Mouse (Mus musculus): ENCODE results near the gene Cabp7. TPM values are rescaled to one million over a fixed set of nuclear protein-coding genes. Genes with fewer than 3 reads are reported as not detected.
A peak's percentile ranks its signal among the peaks of the same experiment; 100 is the strongest.

Gene Cabp7
- polyA plus RNA-seq, 1 experiment from 2014 or later = 0.06 TPM

DNA sequence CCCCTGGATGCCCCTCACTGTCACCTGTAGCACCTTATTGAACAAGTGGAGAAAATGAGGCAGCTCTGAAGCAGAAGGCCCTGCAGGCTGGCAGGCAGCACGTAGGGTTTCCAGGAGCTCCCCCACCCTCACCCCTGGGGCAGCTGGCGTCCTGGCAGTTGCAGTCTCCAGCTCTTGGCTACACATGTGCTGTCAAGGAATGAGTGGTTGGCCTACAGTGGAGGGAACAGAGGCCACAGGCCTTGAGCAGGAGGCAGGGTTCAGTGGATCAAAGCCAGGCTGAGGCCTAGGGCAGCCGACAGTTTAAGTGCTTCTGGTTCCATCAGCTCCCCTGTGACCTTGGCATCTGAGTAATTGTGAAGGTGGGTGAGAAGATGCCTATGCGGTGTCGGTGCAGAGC lies 15.7 kb downstream of the Cabp7 start:
- H3K4me2 ChIP-seq (ENCODE audit: low read depth, low read length) = no peak overlapping the region
- DNase-seq = no peak
- no peak overlapping the region for H3K9ac ChIP-seq (replicated peaks)
- 79% methylated on average over 5 of the region's 5 CpGs for WGBS (ENCODE audit: insufficient replicate concordance)
- TF ChIP-seq CTCF (IDR thresholded peaks at IDR 0.05; ENCODE audit: low read depth) = no peak
- H3K4me3 ChIP-seq (ENCODE audit: low read depth, low read length) = no peak overlapping the region
- H3K4me1 ChIP-seq (ENCODE audit: insufficient read depth) = no peaks in the 10 kb centered on the region
- no peaks in the 10 kb centered on the region for H3K36me3 ChIP-seq (replicated peaks; ENCODE audit: insufficient read depth, low read length)
- no peaks in the 10 kb centered on the region for H3K27me3 ChIP-seq (ENCODE audit: insufficient read depth, low read length)
- no peaks in the 10 kb centered on the region for H3K9me3 ChIP-seq (ENCODE audit: low read length)
- no peak overlapping the region for H3K27ac ChIP-seq (ENCODE audit: low read depth)
- no peak for ATAC-seq

DNA sequence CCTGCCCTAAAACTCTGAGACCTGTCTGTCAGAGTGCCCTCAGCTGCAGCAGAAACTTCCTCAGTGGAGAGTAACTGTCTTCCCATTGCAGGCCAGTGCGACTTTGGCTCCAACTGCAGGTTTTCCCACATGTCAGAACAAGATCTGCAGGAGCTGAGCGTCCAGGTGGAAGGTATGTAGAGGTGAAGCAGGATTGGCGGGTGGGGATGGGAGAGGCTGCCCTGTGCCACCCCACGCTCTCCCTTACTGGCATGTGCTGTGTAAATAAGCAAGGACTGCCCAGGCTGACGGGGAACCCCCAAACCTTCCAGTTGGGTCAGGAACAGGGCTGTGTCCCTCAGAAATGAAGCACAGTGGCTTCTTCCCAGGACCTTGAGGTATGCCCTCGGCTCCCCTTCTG lies 16.5 kb downstream of the Cabp7 start:
- 69% methylated on average over 6 of the region's 6 CpGs for WGBS (ENCODE audit: insufficient replicate concordance)
- no peak for ATAC-seq

DNA sequence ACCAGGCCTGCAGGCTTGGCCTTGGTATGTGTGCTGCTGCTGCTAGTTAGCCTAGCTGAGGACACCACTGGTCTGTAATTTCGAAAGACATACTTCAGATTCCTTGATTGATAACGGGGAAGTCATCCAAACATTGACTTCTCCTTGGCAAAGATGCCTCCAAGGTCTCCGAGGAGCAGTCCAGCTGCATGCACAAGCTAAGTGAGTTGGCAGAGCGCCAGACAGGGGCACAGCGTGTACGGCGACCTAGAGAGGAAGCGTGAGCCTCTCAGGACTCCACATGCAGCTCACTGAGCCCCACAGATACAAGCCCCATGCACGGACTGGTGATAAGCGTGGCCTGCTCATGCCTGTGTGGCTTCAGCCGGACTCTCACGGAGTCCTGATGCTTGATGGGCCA lies 17.0 kb downstream of the Cabp7 start:
- H3K4me2 ChIP-seq (ENCODE audit: low read depth, low read length) = no peak overlapping the region
- H3K27me3 ChIP-seq (ENCODE audit: insufficient read depth, low read length) = no peaks in the 10 kb centered on the region
- WGBS (ENCODE audit: insufficient replicate concordance) = 30% methylated on average over 12 of the region's 12 CpGs
- H3K9ac ChIP-seq (replicated peaks) = no peak overlapping the region
- H3K36me3 ChIP-seq (replicated peaks; ENCODE audit: insufficient read depth, low read length) = no peaks in the 10 kb centered on the region
- DNase-seq = peak; percentile 48
- no peaks in the 10 kb centered on the region for H3K9me3 ChIP-seq (ENCODE audit: low read length)
- no peaks in the 10 kb centered on the region for H3K4me1 ChIP-seq (ENCODE audit: insufficient read depth)
- no peak for ATAC-seq
- no peak overlapping the region for H3K4me3 ChIP-seq (ENCODE audit: low read depth, low read length)
- H3K27ac ChIP-seq (ENCODE audit: low read depth) = no peak overlapping the region
- TF ChIP-seq EP300 (IDR thresholded peaks at IDR 0.05; ENCODE audit: low read depth) = no peak

More for the DNA sequence above, 16.5 kb downstream of the Cabp7 start:
- no peak for TF ChIP-seq CTCF (IDR thresholded peaks at IDR 0.05; ENCODE audit: low read depth)
- no peak for TF ChIP-seq EP300 (IDR thresholded peaks at IDR 0.05; ENCODE audit: low read depth)
- H3K9ac ChIP-seq (replicated peaks) = no peak overlapping the region
- no peak overlapping the region for H3K4me3 ChIP-seq (ENCODE audit: low read depth, low read length)
- H3K9me3 ChIP-seq (ENCODE audit: low read length) = no peaks in the 10 kb centered on the region
- H3K36me3 ChIP-seq (replicated peaks; ENCODE audit: insufficient read depth, low read length) = no peaks in the 10 kb centered on the region
- H3K4me1 ChIP-seq (ENCODE audit: insufficient read depth) = no peaks in the 10 kb centered on the region
- no peaks in the 10 kb centered on the region for H3K27me3 ChIP-seq (ENCODE audit: insufficient read depth, low read length)
- DNase-seq = no peak
- H3K4me2 ChIP-seq (ENCODE audit: low read depth, low read length) = no peak overlapping the region
- no peak overlapping the region for H3K27ac ChIP-seq (ENCODE audit: low read depth)

DNA sequence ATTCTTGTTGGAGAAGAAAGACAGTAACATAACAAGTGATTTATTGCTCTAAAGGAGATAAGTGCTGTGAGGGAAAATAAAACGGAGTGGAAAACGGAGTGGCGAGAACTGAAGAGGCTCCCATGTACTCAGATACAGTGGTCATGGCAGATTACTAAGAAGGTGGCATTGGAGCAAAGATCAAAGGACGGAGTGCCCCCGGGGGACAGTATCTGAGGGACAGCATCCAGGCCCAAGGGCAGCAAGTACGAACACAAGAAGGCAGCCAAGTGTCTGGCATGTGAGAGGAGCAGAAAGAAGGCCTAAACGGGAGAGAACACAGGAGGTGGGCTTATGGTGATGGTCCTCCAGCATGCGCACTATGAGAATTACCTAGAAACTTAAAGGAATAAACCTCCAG lies 24.9 kb downstream of the Cabp7 start:
- no peaks in the 10 kb centered on the region for H3K4me1 ChIP-seq (ENCODE audit: insufficient read depth)
- no peak overlapping the region for H3K9ac ChIP-seq (replicated peaks)
- no peak overlapping the region for H3K4me2 ChIP-seq (ENCODE audit: low read depth, low read length)
- H3K27ac ChIP-seq (ENCODE audit: low read depth) = no peak overlapping the region
- no peak overlapping the region for H3K4me3 ChIP-seq (ENCODE audit: low read depth, low read length)
- ATAC-seq (no peak), DNase-seq (no peak)
- H3K27me3 ChIP-seq (ENCODE audit: insufficient read depth, low read length) = no peaks in the 10 kb centered on the region
- TF ChIP-seq EP300 (IDR thresholded peaks at IDR 0.05; ENCODE audit: low read depth) (no peak), CTCF (IDR thresholded peaks at IDR 0.05; ENCODE audit: low read depth) (no peak)
- H3K36me3 ChIP-seq (replicated peaks; ENCODE audit: insufficient read depth, low read length) = peaks cover 4% of the 10 kb centered on the region; the same call in 1 of the 2 replicates
- H3K9me3 ChIP-seq (ENCODE audit: low read length) = no peaks in the 10 kb centered on the region
- 87% methylated on average over 8 of the region's 8 CpGs for WGBS (ENCODE audit: insufficient replicate concordance)

DNA sequence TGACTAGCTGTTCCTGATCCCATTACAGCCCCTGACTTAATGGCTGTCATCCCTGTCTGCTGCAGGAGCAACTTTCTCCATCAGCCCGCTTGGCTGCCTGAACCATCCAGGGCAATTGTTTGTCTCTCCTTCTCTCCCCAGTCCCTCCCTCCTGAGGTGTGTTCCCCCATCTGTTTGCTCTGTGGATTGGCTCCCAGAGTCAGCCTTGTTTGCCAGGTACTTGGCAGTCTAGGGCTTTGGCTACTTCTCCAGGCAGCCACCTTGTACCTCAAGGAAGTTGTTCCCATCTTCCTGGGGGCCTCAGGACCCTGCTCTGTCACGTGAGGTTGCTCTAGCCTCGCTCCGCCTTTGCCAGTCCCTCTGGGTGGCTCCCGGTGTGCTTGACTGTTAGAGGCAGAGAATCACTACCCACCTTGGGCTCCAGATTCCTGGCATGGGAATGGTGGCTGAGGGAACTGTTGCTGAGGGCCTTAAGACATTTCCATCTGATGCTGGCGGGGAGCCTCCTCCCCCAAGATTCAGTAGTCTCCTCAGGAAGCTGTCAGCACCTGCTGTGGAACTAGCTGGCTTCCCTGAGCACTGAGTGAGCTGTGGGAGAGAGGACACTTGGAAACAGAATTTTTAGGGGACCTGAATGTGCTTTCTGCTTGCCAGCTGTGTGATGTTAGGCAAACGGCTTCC lies 25.5 kb downstream of the Cabp7 start:
- no peaks in the 10 kb centered on the region for H3K27me3 ChIP-seq (ENCODE audit: insufficient read depth, low read length)
- H3K9me3 ChIP-seq (ENCODE audit: low read length) = no peaks in the 10 kb centered on the region
- no peak overlapping the region for H3K27ac ChIP-seq (ENCODE audit: low read depth)
- WGBS (ENCODE audit: insufficient replicate concordance) = 70% methylated on average over 7 of the region's 7 CpGs
- no peak overlapping the region for H3K4me2 ChIP-seq (ENCODE audit: low read depth, low read length)
- ATAC-seq (no peak), DNase-seq (no peak)
- no peak overlapping the region for H3K4me3 ChIP-seq (ENCODE audit: low read depth, low read length)
- no peaks in the 10 kb centered on the region for H3K4me1 ChIP-seq (ENCODE audit: insufficient read depth)
- peaks cover 4% of the 10 kb centered on the region; the same call in 1 of the 2 replicates for H3K36me3 ChIP-seq (replicated peaks; ENCODE audit: insufficient read depth, low read length)
- no peak overlapping the region for H3K9ac ChIP-seq (replicated peaks)
- TF ChIP-seq CTCF (IDR thresholded peaks at IDR 0.05; ENCODE audit: low read depth) (no peak), EP300 (IDR thresholded peaks at IDR 0.05; ENCODE audit: low read depth) (no peak)

DNA sequence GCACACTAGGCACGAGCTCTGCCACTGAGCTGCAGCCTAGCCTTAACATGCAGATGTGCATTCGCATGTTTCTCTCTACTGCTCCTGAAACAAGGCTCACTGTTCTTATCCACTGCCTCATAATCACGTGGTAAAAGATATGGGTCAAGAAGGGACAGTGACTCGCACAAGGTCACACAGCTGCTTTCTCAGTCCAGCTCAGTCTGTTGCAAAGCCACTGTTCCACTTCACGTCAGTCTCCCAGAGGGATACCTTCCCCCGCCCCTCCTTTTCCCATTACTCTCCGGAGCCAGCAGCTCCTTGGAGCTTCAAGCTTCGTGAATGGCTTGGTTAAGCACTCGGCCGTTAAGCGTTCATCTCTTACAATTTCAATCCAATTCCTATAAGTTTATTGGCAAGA lies 26.2 kb downstream of the Cabp7 start:
- no peak overlapping the region for H3K4me3 ChIP-seq (ENCODE audit: low read depth, low read length)
- DNase-seq = no peak
- H3K27me3 ChIP-seq (ENCODE audit: insufficient read depth, low read length) = no peaks in the 10 kb centered on the region
- no peak overlapping the region for H3K9ac ChIP-seq (replicated peaks)
- ATAC-seq = no peak
- 71% methylated on average over 11 of the region's 11 CpGs for WGBS (ENCODE audit: insufficient replicate concordance)
- H3K27ac ChIP-seq (ENCODE audit: low read depth) = no peak overlapping the region
- H3K4me1 ChIP-seq (ENCODE audit: insufficient read depth) = no peaks in the 10 kb centered on the region
- no peaks in the 10 kb centered on the region for H3K9me3 ChIP-seq (ENCODE audit: low read length)
- H3K4me2 ChIP-seq (ENCODE audit: low read depth, low read length) = no peak overlapping the region
- TF ChIP-seq CTCF (IDR thresholded peaks at IDR 0.05; ENCODE audit: low read depth) (no peak), EP300 (IDR thresholded peaks at IDR 0.05; ENCODE audit: low read depth) (no peak)
- H3K36me3 ChIP-seq (replicated peaks; ENCODE audit: insufficient read depth, low read length) = peaks cover 4% of the 10 kb centered on the region; the same call in 1 of the 2 replicates
